Mouse (Mus musculus) induced T-regulatory cell, adult 2 months (primary cell): Measurements from ENCODE around the gene Cckbr.

Experiments
- DNase-seq: peaks from one replicate; pipeline ENCODE4 v3.0.0-alpha.2; 2012; ENCODE audit warnings: low read depth

The Cckbr gene

DNA sequence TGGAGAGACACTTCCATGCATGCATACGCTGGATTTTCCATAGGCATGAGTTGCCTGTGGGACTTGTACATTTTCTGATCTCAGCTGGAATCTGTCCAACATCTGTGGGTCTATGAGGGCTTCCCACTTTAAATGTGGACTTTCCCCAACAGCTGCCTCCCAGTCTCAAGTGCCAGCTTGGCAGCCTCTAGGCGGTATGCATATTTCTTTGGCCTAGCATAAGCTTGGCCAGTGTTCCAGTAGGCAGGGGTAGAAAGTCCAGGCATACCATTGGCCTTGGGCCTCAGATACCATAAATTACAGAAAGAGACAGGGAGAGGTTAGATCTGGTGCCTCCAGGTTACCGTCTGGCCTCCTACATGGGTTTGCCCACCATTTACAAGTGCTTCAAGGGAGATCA, 72.3 kb downstream of the Cckbr start:
- DNase-seq = no peak

DNA sequence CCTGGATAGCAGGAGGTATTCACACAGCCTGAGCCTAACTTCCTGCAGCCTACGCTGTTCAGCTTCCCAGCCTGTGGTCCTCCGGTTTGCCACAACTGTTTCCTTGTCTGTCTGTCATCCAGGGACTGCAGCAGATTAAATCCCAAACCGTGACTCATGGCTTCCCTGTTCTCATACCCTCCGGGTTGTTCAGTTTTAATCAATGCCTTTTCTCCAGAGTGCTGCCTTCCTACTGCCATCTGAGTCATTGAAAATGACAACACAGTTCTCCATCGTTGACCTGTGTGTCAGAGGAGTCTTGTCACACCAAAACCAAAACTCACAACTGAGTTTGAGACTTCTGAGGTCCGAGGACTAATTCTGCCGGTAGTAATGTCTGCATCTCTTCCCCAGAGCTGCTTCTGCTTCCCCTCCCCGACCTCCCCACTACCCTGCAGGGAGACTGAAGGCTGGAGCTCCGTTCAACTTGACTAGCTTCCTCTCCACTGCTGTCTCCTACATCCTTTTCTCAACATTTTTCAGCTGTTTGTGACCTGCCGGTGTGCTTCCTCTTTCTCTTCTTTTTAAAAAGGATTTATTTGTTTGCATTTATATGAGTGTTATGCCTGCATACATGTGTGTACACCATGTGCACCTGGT, 73.4 kb downstream of the Cckbr start:
- no peak for DNase-seq

- DNase-seq = no peak
Measured at GRCm38 (mm10) chr7:105499676-105500075, 74.1 kb downstream of the Cckbr start.

GRCm38 (mm10) chr7:105501984-105502383, 76.5 kb downstream of the Cckbr start:
- no peak for DNase-seq

GRCm38 (mm10) chr7:105507257-105507656, 81.7 kb downstream of the Cckbr start:
- no peak for DNase-seq

DNA sequence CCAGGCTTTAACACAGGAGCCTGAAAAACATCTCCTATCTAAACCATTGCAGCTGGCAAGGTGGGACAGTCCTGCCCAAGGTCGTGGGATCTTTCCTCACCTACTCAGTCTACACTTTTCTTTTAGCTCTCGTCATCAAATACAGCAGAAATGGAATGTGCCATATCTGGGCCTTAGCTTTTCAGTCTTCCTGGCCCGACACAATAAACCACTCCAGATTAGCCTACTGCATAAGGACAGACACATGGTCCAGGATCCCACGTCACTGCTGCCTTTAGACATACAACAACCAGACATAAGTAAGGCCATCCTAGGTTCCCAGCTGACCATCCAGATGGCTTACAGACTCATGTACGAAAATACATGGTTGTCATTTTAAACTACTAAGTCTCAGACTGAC, 84.6 kb downstream of the Cckbr start:
- no peak for DNase-seq

- DNase-seq = no peak
Measured at GRCm38 (mm10) chr7:105513845-105514291, 88.3 kb downstream of the Cckbr start.

DNA sequence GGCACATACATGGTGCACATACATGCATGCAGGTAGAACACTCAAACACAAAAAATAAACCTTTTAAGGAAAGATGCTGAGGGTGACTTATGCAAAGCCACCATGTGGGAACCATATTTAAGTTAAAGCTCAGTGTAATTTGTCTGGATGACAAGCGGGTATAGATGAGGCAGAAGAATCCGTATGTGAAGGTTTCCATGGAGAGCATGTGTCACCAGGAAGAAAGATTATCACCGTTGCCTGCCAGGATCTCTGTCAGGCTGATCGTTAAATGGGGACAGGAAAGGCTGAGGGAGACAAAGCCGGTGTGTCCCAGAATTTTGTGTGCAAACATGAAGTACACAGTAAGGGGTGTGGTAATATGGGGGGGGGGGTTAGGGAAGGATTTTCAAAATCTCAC, 89.0 kb downstream of the Cckbr start:
- DNase-seq = no peak

- DNase-seq = peak; percentile 70
Measured at GRCm38 (mm10) chr7:105515178-105515577, 89.6 kb downstream of the Cckbr start.

DNA sequence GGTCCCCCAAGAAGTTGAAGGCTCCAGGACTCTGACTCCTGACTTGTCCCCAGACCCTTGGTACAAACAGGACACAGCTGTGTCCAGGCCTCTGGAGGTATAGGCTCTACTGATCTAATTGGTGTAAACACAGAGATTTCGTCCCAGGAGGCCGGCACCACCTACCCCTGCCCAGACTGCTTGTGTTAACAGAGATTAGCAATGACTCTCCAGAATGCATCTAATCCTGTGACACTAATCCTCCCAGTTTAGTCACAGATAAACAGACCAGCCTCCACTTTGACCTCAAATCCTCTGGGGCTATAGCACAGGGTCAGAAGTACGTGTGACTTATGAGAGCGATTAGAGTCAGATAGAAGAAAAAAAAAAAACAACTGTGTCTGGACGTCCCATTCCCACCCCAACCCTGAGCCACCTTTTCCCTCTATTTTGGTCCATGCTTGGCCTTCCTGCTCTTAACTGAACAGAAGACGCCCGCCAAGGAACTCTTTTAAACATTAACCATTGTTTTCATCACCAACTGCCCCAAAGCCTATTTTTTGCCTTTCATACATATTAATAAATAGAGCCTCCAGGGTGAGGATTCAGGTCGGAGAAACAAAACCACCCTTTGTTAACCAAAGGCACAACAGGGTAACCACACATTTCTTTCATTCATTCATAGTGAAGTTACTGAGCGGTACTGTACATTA, 91.3 kb downstream of the Cckbr start:
- DNase-seq = no peak

DNA sequence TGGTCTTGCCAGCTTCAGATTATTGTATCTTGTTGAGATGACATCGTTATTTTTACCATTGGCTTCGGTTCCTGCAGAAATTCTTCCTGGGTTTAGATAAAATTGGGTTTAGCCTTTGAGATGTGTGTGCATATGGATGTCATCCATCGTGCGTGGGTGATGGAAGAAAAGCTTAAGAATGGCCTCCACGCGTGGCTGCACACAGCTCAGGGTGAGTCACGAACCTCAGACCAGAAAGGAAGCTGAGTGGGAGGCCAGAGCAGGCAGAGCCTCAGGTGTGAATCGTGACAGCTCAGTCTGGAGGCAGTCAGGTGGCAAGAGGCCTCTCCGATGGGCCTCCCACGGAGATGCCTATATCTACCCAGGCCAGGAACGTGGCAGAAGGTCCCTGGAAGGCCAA, 93.8 kb downstream of the Cckbr start:
- DNase-seq = no peak

- DNase-seq = no peak
Measured at GRCm38 (mm10) chr7:105519771-105520170, 94.2 kb downstream of the Cckbr start.

DNA sequence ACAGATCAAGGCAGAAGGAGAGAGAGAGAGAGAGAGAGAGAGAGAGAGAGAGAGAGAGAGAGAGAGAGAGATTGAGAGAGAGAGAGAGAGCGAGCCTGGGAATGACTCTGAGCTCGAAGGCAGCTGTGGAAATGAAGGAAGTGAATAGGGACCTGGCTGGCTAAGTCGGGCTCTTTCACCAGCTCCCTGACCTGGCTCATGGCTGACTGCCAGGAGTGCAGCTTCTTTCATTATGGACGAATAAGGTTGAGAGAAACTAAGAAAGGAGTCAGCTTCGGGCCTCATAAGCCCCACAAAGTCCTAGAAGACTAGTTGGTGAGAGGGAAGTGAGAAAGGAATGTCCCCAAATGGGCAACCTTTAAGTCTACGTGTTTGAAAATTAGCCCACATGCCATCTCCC, 94.7 kb downstream of the Cckbr start:
- DNase-seq = no peak
